Mouse (Mus musculus) lung, postnatal 4 days (tissue): ENCODE measurements at regions not wholly inside any gene's neighbourhood (a gene's known extent, or its start where the extent isn't known, plus 50 kb on each side); places are given as distances from the start of the nearest gene placed in this dataset.
A peak's percentile ranks its signal among the peaks of the same experiment; 100 is the strongest.

Experiments
- DNase-seq, 2 experiments: peaks; one replicate each; pipeline ENCODE4 v3.0.0; 2021

- DNase-seq, result no peak
Measured at GRCm38 (mm10) chr13:52108349-52108921, 262.0 kb downstream of the Gadd45g start.

GRCm38 (mm10) chr13:52109039-52109759, 262.7 kb downstream of the Gadd45g start:
- no peak for DNase-seq

- peak; percentile 28 to 38 for DNase-seq
Measured at GRCm38 (mm10) chr13:52110750-52111149, 264.3 kb downstream of the Gadd45g start.

GRCm38 (mm10) chr13:52113549-52113948, 267.1 kb downstream of the Gadd45g start:
- DNase-seq, result no peak

- no peak for DNase-seq
Measured at GRCm38 (mm10) chr13:52114431-52114830, 268.0 kb downstream of the Gadd45g start.

GRCm38 (mm10) chr13:52114962-52115361, 268.5 kb downstream of the Gadd45g start:
- DNase-seq, result no peak

- DNase-seq, result no peak
Measured at GRCm38 (mm10) chr13:52116241-52116640, 269.8 kb downstream of the Gadd45g start.

GRCm38 (mm10) chr13:52116756-52117155, 270.3 kb downstream of the Gadd45g start:
- DNase-seq, result no peak

GRCm38 (mm10) chr13:52120795-52121194, 274.3 kb downstream of the Gadd45g start:
- no peak for DNase-seq

- no peak for DNase-seq
Measured at GRCm38 (mm10) chr13:52125037-52125436, 278.6 kb downstream of the Gadd45g start.

GRCm38 (mm10) chr13:52127751-52128150, 281.3 kb downstream of the Gadd45g start:
- no peak for DNase-seq

- DNase-seq, result no peak
Measured at GRCm38 (mm10) chr13:52129466-52129865, 283.0 kb downstream of the Gadd45g start.

- DNase-seq, result no peak
Measured at GRCm38 (mm10) chr13:52133202-52133601, 286.7 kb downstream of the Gadd45g start.

- no peak for DNase-seq
Measured at GRCm38 (mm10) chr13:52138331-52138945, 292.0 kb downstream of the Gadd45g start.

GRCm38 (mm10) chr13:52139140-52139809, 292.8 kb downstream of the Gadd45g start:
- DNase-seq, result no peak

GRCm38 (mm10) chr13:52140221-52140620, 293.7 kb downstream of the Gadd45g start:
- no peak for DNase-seq

GRCm38 (mm10) chr13:52144066-52144465, 297.6 kb downstream of the Gadd45g start:
- DNase-seq, result peak in 1 of 2 experiments; percentile 4

- peak in 1 of 2 experiments; percentile 15 for DNase-seq
Measured at GRCm38 (mm10) chr13:52145926-52146325, 299.4 kb downstream of the Gadd45g start.

GRCm38 (mm10) chr13:52150281-52150680, 303.8 kb downstream of the Gadd45g start:
- DNase-seq, result no peak

- DNase-seq, result peak in 1 of 2 experiments; percentile 35
Measured at GRCm38 (mm10) chr13:52151777-52152176, 305.3 kb downstream of the Gadd45g start.

- no peak for DNase-seq
Measured at GRCm38 (mm10) chr13:52152221-52152620, 305.7 kb downstream of the Gadd45g start.

- no peak for DNase-seq
Measured at GRCm38 (mm10) chr13:52153030-52153429, 306.6 kb downstream of the Gadd45g start.

- no peak for DNase-seq
Measured at GRCm38 (mm10) chr13:52153576-52153975, 307.1 kb downstream of the Gadd45g start.
